Mouse (Mus musculus): ENCODE measurements at regions not wholly inside any gene's neighbourhood (a gene's known extent, or its start where the extent isn't known, plus 50 kb on each side); places are given as distances from the start of the nearest gene placed in this dataset.

DNA sequence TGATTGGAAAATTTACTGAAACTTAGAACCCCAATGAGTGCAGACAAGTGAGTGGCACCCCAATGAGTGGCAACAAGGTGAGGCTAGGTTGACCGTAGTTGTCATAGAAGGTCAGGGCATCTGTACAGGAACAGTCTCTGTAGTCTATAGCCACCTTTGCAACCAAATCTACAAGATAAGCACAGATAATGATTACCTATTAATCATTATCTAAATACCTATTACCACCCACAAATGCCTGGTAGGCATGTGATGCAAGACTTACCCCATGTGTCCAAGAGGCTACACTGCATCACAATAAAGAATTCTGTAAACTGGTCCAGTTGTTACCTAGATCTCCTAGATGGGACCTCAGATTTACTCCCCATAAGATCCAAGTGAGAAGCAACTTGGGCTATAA is 778.7 kb downstream of the Cntnap5b start:
- DNase-seq (ENCODE audit: low read depth, low spot score) = no peak

DNA sequence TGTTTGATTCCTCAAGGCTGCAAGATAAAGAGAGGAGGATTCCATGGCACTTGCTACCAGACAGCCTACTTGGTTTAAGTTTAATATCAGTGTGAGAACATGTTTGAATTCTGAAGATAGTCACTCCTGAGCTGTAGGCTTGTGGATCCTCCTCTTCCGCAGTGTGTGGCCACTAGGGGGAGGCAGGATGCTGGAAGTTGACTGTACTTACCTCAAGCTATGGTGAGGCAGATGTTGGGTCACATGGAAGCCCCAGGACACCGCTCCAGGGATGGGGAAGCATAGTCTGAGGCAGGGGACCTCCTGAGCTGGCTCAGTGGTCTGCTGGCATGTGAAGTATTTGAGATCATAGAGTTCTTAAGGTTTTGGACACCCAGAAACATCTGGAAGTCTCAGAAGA is 784.4 kb downstream of the Cntnap5b start:
- DNase-seq (ENCODE audit: low read depth, low spot score) = peak; percentile 27

Measured in 3T3-L1 (cell line).